Mouse (Mus musculus) ES-Bruce4 (cell line): ENCODE results near the gene Map3k6. TPM values are rescaled to one million over a fixed set of nuclear protein-coding genes. Genes with fewer than 3 reads are reported as not detected.
A peak's percentile ranks its signal among the peaks of the same experiment; 100 is the strongest.

Source experiments
- H3K27ac ChIP-seq: 2 replicates; pipeline ENCODE4 v1.5.1; 2012; ENCODE audit warnings: low read length, inconsistent platforms; ENCODE audit not compliant: insufficient read depth
- H3K27me3 ChIP-seq: 2 replicates; pipeline ENCODE4 v1.6.1; 2012; ENCODE audit warnings: mild to moderate bottlenecking, low read length, inconsistent platforms; ENCODE audit not compliant: control insufficient read depth, poor library complexity, insufficient read depth, severe bottlenecking
- H3K36me3 ChIP-seq: 2 replicates; pipeline ENCODE4 v1.6.1; 2012; ENCODE audit warnings: inconsistent platforms, mild to moderate bottlenecking, low read length, moderate library complexity; ENCODE audit not compliant: control insufficient read depth, poor library complexity, insufficient read depth, severe bottlenecking
- H3K4me1 ChIP-seq: one replicate; pipeline ENCODE4 v1.8.1; 2011; ENCODE audit warnings: low read length; ENCODE audit not compliant: control insufficient read depth, insufficient read depth
- H3K4me3 ChIP-seq: 2 replicates; pipeline ENCODE4 v1.5.1; 2011; ENCODE audit warnings: low read depth, mild to moderate bottlenecking, low read length
- H3K9ac ChIP-seq: 2 replicates; pipeline ENCODE4 v1.6.1; 2012; ENCODE audit warnings: low read depth, mild to moderate bottlenecking, inconsistent platforms; ENCODE audit not compliant: poor library complexity, severe bottlenecking
- H3K9me3 ChIP-seq: replicated peaks from 2 replicates; pipeline ENCODE4 v1.6.1; 2012; ENCODE audit warnings: mild to moderate bottlenecking, low read length, inconsistent platforms; ENCODE audit not compliant: control insufficient read depth, poor library complexity, insufficient read depth, severe bottlenecking
- CTCF ChIP-seq: IDR thresholded peaks from one replicate; pipeline ENCODE4 v1.8.1; 2011; ENCODE audit warnings: low read depth, low read length
- EP300 ChIP-seq: IDR thresholded peaks from 2 replicates; pipeline ENCODE4 v1.6.1; 2011; ENCODE audit warnings: low read depth, low read length; ENCODE audit not compliant: insufficient read depth
- POLR2A ChIP-seq: IDR thresholded peaks from one replicate; pipeline ENCODE4 v1.8.1; 2011; ENCODE audit warnings: low read length; ENCODE audit not compliant: insufficient read depth
- polyA plus RNA-seq: library from polyadenylated mRNA; stranded (reverse); fragments of >200 nt; gene quantifications from 2 replicates; pipeline ENCODE4 v1.2.4, GENCODE M21; 2011; ENCODE audit warnings: low read depth; ENCODE audit not compliant: missing spikeins, insufficient read depth, insufficient read length

The Map3k6 gene
- polyA plus RNA-seq, 1 experiment = 3.8 TPM

GRCm38 (mm10) chr4:133212562-133213267, 27.9 kb upstream of the Map3k6 start:
- H3K27ac ChIP-seq = no peak overlapping the region
- H3K36me3 ChIP-seq = no peaks in the 10 kb centered on the region
- H3K27me3 ChIP-seq = no peaks in the 10 kb centered on the region
- peak overlapping the region; percentile 76 for H3K9ac ChIP-seq
- TF ChIP-seq CTCF (peak; percentile 3), POLR2A (no peak)
- H3K4me1 ChIP-seq = no peaks in the 10 kb centered on the region
- H3K4me3 ChIP-seq = peak overlapping the region; percentile 39
- no peaks in the 10 kb centered on the region for H3K9me3 ChIP-seq

GRCm38 (mm10) chr4:133213268-133213590, 27.4 kb upstream of the Map3k6 start:
- Histone ChIP-seq H3K27me3 (no peaks in the 10 kb centered on the region), H3K36me3 (no peaks in the 10 kb centered on the region), H3K9ac (no peak overlapping the region), H3K4me3 (peak overlapping the region; percentile 37; the same call in 1 of the 2 replicates), H3K9me3 (no peaks in the 10 kb centered on the region), H3K4me1 (no peaks in the 10 kb centered on the region), H3K27ac (no peak overlapping the region)
- TF ChIP-seq EP300 (no peak), CTCF (no peak), POLR2A (no peak)

- Histone ChIP-seq H3K27ac (no peak overlapping the region), H3K9me3 (no peaks in the 10 kb centered on the region), H3K9ac (no peak overlapping the region), H3K4me1 (no peaks in the 10 kb centered on the region), H3K36me3 (no peaks in the 10 kb centered on the region), H3K4me3 (peak overlapping the region; percentile 37; the same call in 1 of the 2 replicates), H3K27me3 (no peaks in the 10 kb centered on the region)
- TF ChIP-seq POLR2A (no peak), CTCF (no peak), EP300 (no peak)
Measured at GRCm38 (mm10) chr4:133213661-133214060, 27.0 kb upstream of the Map3k6 start.

GRCm38 (mm10) chr4:133217641-133218040, 23.0 kb upstream of the Map3k6 start:
- no peak overlapping the region for H3K27ac ChIP-seq
- no peaks in the 10 kb centered on the region for H3K36me3 ChIP-seq
- no peaks in the 10 kb centered on the region for H3K9me3 ChIP-seq
- H3K9ac ChIP-seq = no peak overlapping the region
- TF ChIP-seq EP300 (no peak), POLR2A (no peak), CTCF (peak; percentile 85)
- no peak overlapping the region for H3K4me3 ChIP-seq
- H3K4me1 ChIP-seq = no peaks in the 10 kb centered on the region
- H3K27me3 ChIP-seq = no peaks in the 10 kb centered on the region

GRCm38 (mm10) chr4:133218745-133219144, 21.9 kb upstream of the Map3k6 start:
- H3K4me3 ChIP-seq = no peak overlapping the region
- H3K9me3 ChIP-seq = no peaks in the 10 kb centered on the region
- no peaks in the 10 kb centered on the region for H3K27me3 ChIP-seq
- H3K4me1 ChIP-seq = peaks cover 3% of the 10 kb centered on the region
- no peak overlapping the region for H3K9ac ChIP-seq
- no peaks in the 10 kb centered on the region for H3K36me3 ChIP-seq
- TF ChIP-seq POLR2A (no peak), CTCF (no peak), EP300 (no peak)
- H3K27ac ChIP-seq = no peak overlapping the region

- Histone ChIP-seq H3K4me1 (peaks cover 4% of the 10 kb centered on the region), H3K36me3 (no peaks in the 10 kb centered on the region), H3K9me3 (no peaks in the 10 kb centered on the region), H3K4me3 (peak overlapping the region; percentile 70), H3K27me3 (no peaks in the 10 kb centered on the region), H3K9ac (peak overlapping the region; percentile 34), H3K27ac (no peak overlapping the region)
- TF ChIP-seq POLR2A (no peak), CTCF (no peak), EP300 (no peak)
Measured at GRCm38 (mm10) chr4:133220656-133221055, 20.0 kb upstream of the Map3k6 start.
